Comparison of ENCODE assay signal across 1 mouse cellular context in the genomic region with DNA sequence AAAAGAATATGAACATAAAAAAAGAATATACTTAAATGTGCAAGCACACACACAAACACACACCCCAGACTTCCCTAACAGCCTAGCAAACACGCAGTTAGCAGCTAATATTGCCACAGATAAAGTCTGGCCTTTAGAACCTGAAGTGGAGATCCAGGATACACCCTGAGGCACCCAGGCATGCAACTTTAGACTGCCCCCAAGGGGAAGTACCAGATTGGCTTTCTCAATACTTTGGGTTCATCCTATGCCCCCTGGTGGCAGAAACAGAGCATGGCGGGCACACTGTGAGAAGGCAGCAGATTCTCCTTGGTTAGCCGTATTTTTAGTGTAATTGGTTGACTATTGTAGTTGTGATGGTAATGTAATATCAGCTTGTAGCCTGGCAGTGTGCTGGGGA.
TF ChIP-seq lines count a peak whose summit lies in the region.

No protein-coding gene starts in this region.

TF ChIP-seq in CH12.LX, 34 proteins besides CTCF, POLR2A, EP300 and RAD21 (continued from another document):
- TF ChIP-seq SMC3 (IDR thresholded peaks at IDR 0.05; ENCODE audit: low read depth, low read length) (peak; percentile 100), UBTF (IDR thresholded peaks at IDR 0.05; ENCODE audit: low read depth, low read length) (no peak), ZC3H11A (IDR thresholded peaks at IDR 0.05; ENCODE audit: low read depth, low read length) (peak; percentile 96), BHLHE40 (IDR thresholded peaks at IDR 0.05; ENCODE audit: low read depth, low read length) (no peak)
